8 mouse cellular contexts compared by ENCODE assay signal in genomic region chr5:137785164-137786031, GRCm38 (mm10). TPM values are rescaled to one million over a fixed set of nuclear protein-coding genes. Genes with fewer than 3 reads are reported as not detected.
DNase-seq lines count a peak whose midpoint lies in the region; ATAC-seq and TF ChIP-seq lines count a peak whose summit lies in the region.

No protein-coding gene starts in this region.

- H3K4me3 ChIP-seq in left cerebral cortex, adult 2 months: peak overlapping the region; percentile 92
- peak overlapping the region; percentile 86 for H3K4me3 ChIP-seq in hindbrain, embryonic 11.5 days (ENCODE audit: low read depth, low read length)
- peak overlapping the region; percentile 70 for H3K4me3 ChIP-seq in limb, embryonic 15.5 days
- H3K4me3 ChIP-seq in midbrain, embryonic 16.5 days (ENCODE audit: low read depth, low read length): peak overlapping the region; percentile 79

- ATAC-seq in erythroblast, adult 5-6 weeks (replicated peaks; ENCODE audit: low FRiP score, poor library complexity, severe bottlenecking): peak; percentile 19
- peak; percentile 18; the same call in 1 of the 2 replicates for ATAC-seq in hindbrain, embryonic 11.5 days (ENCODE audit: low FRiP score)
- ATAC-seq in limb, embryonic 15.5 days (ENCODE audit: insufficient number of reproducible peaks, low FRiP score, low TSS enrichment, low read depth): no peak
- ATAC-seq in midbrain, embryonic 16.5 days: peak; percentile 13
- ATAC-seq in megakaryocyte-erythroid progenitor cell, adult 5-6 weeks (replicated peaks; ENCODE audit: low FRiP score, low TSS enrichment, poor library complexity, severe bottlenecking): no peak

- peak overlapping the region; percentile 87 for H3K4me2 ChIP-seq in hindbrain, embryonic 11.5 days (replicated peaks; ENCODE audit: low read depth, low read length)
- H3K4me2 ChIP-seq in limb, embryonic 15.5 days: peak overlapping the region; percentile 90
- H3K4me2 ChIP-seq in midbrain, embryonic 16.5 days (ENCODE audit: low read length): peak overlapping the region; percentile 90

- peak overlapping the region; percentile 94 for H3K9ac ChIP-seq in hindbrain, embryonic 11.5 days (ENCODE audit: low read depth, low read length)
- H3K9ac ChIP-seq in limb, embryonic 15.5 days: peak overlapping the region; percentile 80
- peak overlapping the region; percentile 91 for H3K9ac ChIP-seq in midbrain, embryonic 16.5 days (ENCODE audit: low read depth, low read length)

- H3K36me3 ChIP-seq in hindbrain, embryonic 11.5 days (ENCODE audit: control insufficient read depth, insufficient read depth, low read length): peaks cover 5% of the 10 kb centered on the region; the same call in 1 of the 2 replicates
- H3K36me3 ChIP-seq in limb, embryonic 15.5 days: peaks cover 40% of the 10 kb centered on the region
- peaks cover 17% of the 10 kb centered on the region for H3K36me3 ChIP-seq in midbrain, embryonic 16.5 days (ENCODE audit: control insufficient read depth, insufficient read depth, low read length)

- no peak for TF ChIP-seq CTCF in left cerebral cortex, adult 2 months (IDR thresholded peaks at IDR 0.05)

- peaks cover 21% of the 10 kb centered on the region for H3K4me1 ChIP-seq in hindbrain, embryonic 11.5 days (replicated peaks; ENCODE audit: control insufficient read depth, insufficient read depth, low read length)
- H3K4me1 ChIP-seq in limb, embryonic 15.5 days: peaks cover 35% of the 10 kb centered on the region
- H3K4me1 ChIP-seq in midbrain, embryonic 16.5 days (ENCODE audit: control insufficient read depth, insufficient read depth, low read length): peaks cover 44% of the 10 kb centered on the region

- intact Hi-C loops in left cerebral cortex, adult 2 months (cut with DNase I): loop anchor here (5.0 to 10.0 kb wide), 2 partner anchors 329 to 372 kb away; partner anchors contain the start of genes Zfp113 and Zscan21

- no peaks in the 10 kb centered on the region for H3K27me3 ChIP-seq in hindbrain, embryonic 11.5 days (ENCODE audit: control insufficient read depth, insufficient read depth, low read length)
- H3K27me3 ChIP-seq in limb, embryonic 15.5 days: no peaks in the 10 kb centered on the region
- no peaks in the 10 kb centered on the region for H3K27me3 ChIP-seq in midbrain, embryonic 16.5 days (ENCODE audit: control insufficient read depth, insufficient read depth, low read depth, low read length)

- H3K27ac ChIP-seq in left cerebral cortex, adult 2 months: peak overlapping the region; percentile 96
- H3K27ac ChIP-seq in hindbrain, embryonic 11.5 days (ENCODE audit: low read depth, low read length): peak overlapping the region; percentile 99
- peak overlapping the region; percentile 100 for H3K27ac ChIP-seq in limb, embryonic 15.5 days
- H3K27ac ChIP-seq in midbrain, embryonic 16.5 days (ENCODE audit: low read length): peak overlapping the region; percentile 96

- peak in 1 of 2 experiments; percentile 51 for DNase-seq in left cerebral cortex, adult 2 months (ENCODE audit: extremely low spot score in 1 of 2, low spot score in 2 of 2)
- no peak for DNase-seq in left cerebral cortex, adult 9 months (ENCODE audit: low spot score in 2 of 2)
- peak; percentile 48 for DNase-seq in MN1 (ENCODE audit: low spot score)
- DNase-seq in hindbrain, embryonic 11.5 days (ENCODE audit: low spot score): peak; percentile 53

- 5% methylated on average over 50 of the region's 62 CpGs for WGBS in hindbrain, embryonic 11.5 days
- 2% methylated on average over 61 of the region's 62 CpGs for WGBS in limb, embryonic 15.5 days
- WGBS in midbrain, embryonic 16.5 days: 3% methylated on average over 44 of the region's 62 CpGs

- H3K9me3 ChIP-seq in hindbrain, embryonic 11.5 days (ENCODE audit: control insufficient read depth, low read length): no peaks in the 10 kb centered on the region
- no peaks in the 10 kb centered on the region for H3K9me3 ChIP-seq in limb, embryonic 15.5 days
- no peaks in the 10 kb centered on the region for H3K9me3 ChIP-seq in midbrain, embryonic 16.5 days (replicated peaks; ENCODE audit: control insufficient read depth, low read length, poor library complexity, severe bottlenecking)

RNA-seq across cellular contexts. Expression of gene Mepce, which starts 2.1 kb away (rescaled TPM):
- 10 to 100 TPM; 40.1 to 45.2 TPM for total RNA-seq in left cerebral cortex, adult 2 months (2021)
- total RNA-seq in erythroblast, adult 5-6 weeks (2015; ENCODE audit: low replicate concordance): 7.7 and 11.7 TPM in 2 replicates
- total RNA-seq in erythroblast, adult 5-6 weeks (2017; ENCODE audit: low replicate concordance): 4.8 and 14.4 TPM in 2 replicates
- polyA plus RNA-seq in hindbrain, embryonic 11.5 days (2014; fragmentation: Nextera tagmentation; extraction: Ambion mirVana): 9.9 and 14.9 TPM in 2 replicates
- 8.7 and 9.2 TPM in 2 replicates for polyA plus RNA-seq in limb, embryonic 15.5 days (2015; fragmentation: Nextera tagmentation; extraction: Ambion mirVana)
- polyA plus RNA-seq in midbrain, embryonic 16.5 days (2015; fragmentation: Nextera tagmentation; extraction: Ambion mirVana): 10.4 and 11.6 TPM in 2 replicates
- total RNA-seq in megakaryocyte-erythroid progenitor cell, adult 5-6 weeks (2014; fragmentation: Nextera tagmentation): 59.2 and 84.0 TPM in 2 replicates
- total RNA-seq in megakaryocyte-erythroid progenitor cell, adult 5-6 weeks (2017): 22.0 and 26.7 TPM in 2 replicates

RNA-seq across cellular contexts. Expression of gene Zcwpw1, which starts 2.2 kb away (rescaled TPM):
- total RNA-seq in left cerebral cortex, adult 2 months (2021): 1 to 10 TPM; 5.7 to 8.2 TPM
- total RNA-seq in erythroblast, adult 5-6 weeks (2015; ENCODE audit: low replicate concordance): 1.7 and 9.2 TPM in 2 replicates
- 5.5 and 6.1 TPM in 2 replicates for total RNA-seq in erythroblast, adult 5-6 weeks (2017; ENCODE audit: low replicate concordance)
- 13.5 and 17.2 TPM in 2 replicates for polyA plus RNA-seq in hindbrain, embryonic 11.5 days (2014; fragmentation: Nextera tagmentation; extraction: Ambion mirVana)
- polyA plus RNA-seq in limb, embryonic 15.5 days (2015; fragmentation: Nextera tagmentation; extraction: Ambion mirVana): 19.7 and 24.4 TPM in 2 replicates
- polyA plus RNA-seq in midbrain, embryonic 16.5 days (2015; fragmentation: Nextera tagmentation; extraction: Ambion mirVana): 11.6 and 13.1 TPM in 2 replicates
- 4.2 and 5.5 TPM in 2 replicates for total RNA-seq in megakaryocyte-erythroid progenitor cell, adult 5-6 weeks (2014; fragmentation: Nextera tagmentation)
- total RNA-seq in megakaryocyte-erythroid progenitor cell, adult 5-6 weeks (2017): 7.8 and 18.7 TPM in 2 replicates

RNA-seq across cellular contexts. Expression of gene Ppp1r35, which starts 6.7 kb away (rescaled TPM):
- total RNA-seq in left cerebral cortex, adult 2 months (2021): 10 to 100 TPM; 22.8 to 25.6 TPM
- 6.5 and 24.2 TPM in 2 replicates for total RNA-seq in erythroblast, adult 5-6 weeks (2015; ENCODE audit: low replicate concordance)
- 6.4 and 12.0 TPM in 2 replicates for total RNA-seq in erythroblast, adult 5-6 weeks (2017; ENCODE audit: low replicate concordance)
- 64.9 and 78.4 TPM in 2 replicates for polyA plus RNA-seq in hindbrain, embryonic 11.5 days (2014; fragmentation: Nextera tagmentation; extraction: Ambion mirVana)
- 22.2 and 27.8 TPM in 2 replicates for polyA plus RNA-seq in limb, embryonic 15.5 days (2015; fragmentation: Nextera tagmentation; extraction: Ambion mirVana)
- polyA plus RNA-seq in midbrain, embryonic 16.5 days (2015; fragmentation: Nextera tagmentation; extraction: Ambion mirVana): 33.5 and 36.6 TPM in 2 replicates
- total RNA-seq in megakaryocyte-erythroid progenitor cell, adult 5-6 weeks (2014; fragmentation: Nextera tagmentation): 40.6 and 60.7 TPM in 2 replicates
- 30.0 and 60.2 TPM in 2 replicates for total RNA-seq in megakaryocyte-erythroid progenitor cell, adult 5-6 weeks (2017)

RNA-seq across cellular contexts. Expression of gene Tsc22d4, which starts 39.9 kb away (rescaled TPM):
- 100 to 1,000 TPM; 150 to 156 TPM for total RNA-seq in left cerebral cortex, adult 2 months (2021)
- 24.5 and 44.6 TPM in 2 replicates for total RNA-seq in erythroblast, adult 5-6 weeks (2015; ENCODE audit: low replicate concordance)
- total RNA-seq in erythroblast, adult 5-6 weeks (2017; ENCODE audit: low replicate concordance): 69.5 and 76.3 TPM in 2 replicates
- polyA plus RNA-seq in hindbrain, embryonic 11.5 days (2014; fragmentation: Nextera tagmentation; extraction: Ambion mirVana): 56.4 and 64.0 TPM in 2 replicates
- polyA plus RNA-seq in limb, embryonic 15.5 days (2015; fragmentation: Nextera tagmentation; extraction: Ambion mirVana): 169 and 197 TPM in 2 replicates
- 55.4 and 74.1 TPM in 2 replicates for polyA plus RNA-seq in midbrain, embryonic 16.5 days (2015; fragmentation: Nextera tagmentation; extraction: Ambion mirVana)
- total RNA-seq in megakaryocyte-erythroid progenitor cell, adult 5-6 weeks (2014; fragmentation: Nextera tagmentation): 45.4 and 55.2 TPM in 2 replicates
- total RNA-seq in megakaryocyte-erythroid progenitor cell, adult 5-6 weeks (2017): 43.0 and 66.3 TPM in 2 replicates

RNA-seq across cellular contexts. Expression of gene Nyap1, which starts 44.0 kb away (rescaled TPM):
- total RNA-seq in left cerebral cortex, adult 2 months (2021): 10 to 100 TPM; 76.3 to 81.7 TPM
- 0.38 TPM in 1 of 2 replicates, not detected in the other for total RNA-seq in erythroblast, adult 5-6 weeks (2015; ENCODE audit: low replicate concordance)
- 0.84 and 1.4 TPM in 2 replicates for total RNA-seq in erythroblast, adult 5-6 weeks (2017; ENCODE audit: low replicate concordance)
- polyA plus RNA-seq in hindbrain, embryonic 11.5 days (2014; fragmentation: Nextera tagmentation; extraction: Ambion mirVana): 2.9 and 5.3 TPM in 2 replicates
- polyA plus RNA-seq in limb, embryonic 15.5 days (2015; fragmentation: Nextera tagmentation; extraction: Ambion mirVana): 1.9 and 3.5 TPM in 2 replicates
- polyA plus RNA-seq in midbrain, embryonic 16.5 days (2015; fragmentation: Nextera tagmentation; extraction: Ambion mirVana): 67.2 and 67.5 TPM in 2 replicates
- 0.57 TPM in 1 of 2 replicates, not detected in the other for total RNA-seq in megakaryocyte-erythroid progenitor cell, adult 5-6 weeks (2014; fragmentation: Nextera tagmentation)
- total RNA-seq in megakaryocyte-erythroid progenitor cell, adult 5-6 weeks (2017): not detected in 2 replicates

Comparison
In these comparisons a context has a peak if more than half of its experiments do, and no peak if none do; other contexts are left out.
1. DNase-seq: peak in MN1 (single experiment) and hindbrain, embryonic 11.5 days (single experiment); none in left cerebral cortex, adult 9 months (0 of 2).
2. ATAC-seq: peak in erythroblast, adult 5-6 weeks (single experiment), hindbrain, embryonic 11.5 days (single experiment) and midbrain, embryonic 16.5 days (single experiment); none in limb, embryonic 15.5 days (single experiment) and megakaryocyte-erythroid progenitor cell, adult 5-6 weeks (single experiment).
3. Peak in every context shown above with its lines, with median percentiles within 50 percentile points of each other: H3K27ac ChIP-seq, H3K4me3 ChIP-seq, H3K4me2 ChIP-seq and H3K9ac ChIP-seq.